In genomic region chr2:92607153-92607552, GRCm38 (mm10) we compare ENCODE assay signal across 30 mouse cellular contexts. TPM values are rescaled to one million over a fixed set of nuclear protein-coding genes. Genes with fewer than 3 reads are reported as not detected.
DNase-seq lines count a peak whose midpoint lies in the region; ATAC-seq and TF ChIP-seq lines count a peak whose summit lies in the region.
"Had no signal": no experiment of that assay in that cellular context is flagged by ENCODE, and none has a peak within 500 bp of the region (broad histone marks: within the 10 kb centered on the region; RNA-seq: fewer than 3 reads in every experiment).

No protein-coding gene starts in this region.

- no peaks in the 10 kb centered on the region for H3K9me3 ChIP-seq in lung, postnatal 0 days (ENCODE audit: low read length)
- H3K9me3 ChIP-seq in G1E (replicated peaks) = no peaks in the 10 kb centered on the region
- no peaks in the 10 kb centered on the region for H3K9me3 ChIP-seq in forebrain, embryonic 12.5 days
- H3K9me3 ChIP-seq: embryonic facial prominence, embryonic 12.5 days; forebrain, embryonic 10.5 days; liver, embryonic 12.5 days; midbrain, embryonic 10.5 days; neural tube, embryonic 13.5 days had no signal

- no peak overlapping the region for H3K4me3 ChIP-seq in lung, postnatal 0 days (ENCODE audit: low read depth, low read length)
- no peak overlapping the region for H3K4me3 ChIP-seq in G1E (ENCODE audit: low read depth, low read length)
- no peak overlapping the region for H3K4me3 ChIP-seq in forebrain, embryonic 12.5 days (replicated peaks)
- H3K4me3 ChIP-seq: embryonic facial prominence, embryonic 12.5 days; forebrain, embryonic 10.5 days; liver, embryonic 12.5 days; midbrain, embryonic 10.5 days; neural tube, embryonic 13.5 days had no signal

- no peaks in the 10 kb centered on the region for H3K4me1 ChIP-seq in lung, postnatal 0 days (ENCODE audit: insufficient read depth, low read depth, low read length)
- no peaks in the 10 kb centered on the region for H3K4me1 ChIP-seq in G1E (ENCODE audit: insufficient read depth, low read depth, low read length)
- peaks cover 34% of the 10 kb centered on the region for H3K4me1 ChIP-seq in forebrain, embryonic 12.5 days

- TF ChIP-seq EP300 in lung, postnatal 0 days (IDR thresholded peaks at IDR 0.05) = no peak

- peak; percentile 25 for DNase-seq in lung, postnatal 0 days (ENCODE audit: low spot score)
- DNase-seq in lung, postnatal 10 days = no peak
- no peak for DNase-seq in G1E (ENCODE audit: low spot score)
- DNase-seq in retina, embryonic 14.5 days (ENCODE audit: low spot score) = no peak
- DNase-seq in urinary bladder, postnatal 36 days (ENCODE audit: low spot score in 2 of 2) = no peak
- DNase-seq: adrenal gland, adult 2 months; adrenal gland, postnatal 36 days; cerebellum, adult 2 months; cerebellum, postnatal 25 days; embryo, embryonic 11 days; kidney, adult 8-10 months; kidney, postnatal 4 days; left cerebral cortex, postnatal 4 days; liver, postnatal 0 days; spleen, adult 18-20 months; thymus, adult 18-20 months; thymus, postnatal 25 days had no signal

- H3K27me3 ChIP-seq in lung, postnatal 0 days (replicated peaks; ENCODE audit: insufficient read depth, low read length) = no peaks in the 10 kb centered on the region
- H3K27me3 ChIP-seq in G1E (ENCODE audit: insufficient read depth, low read length) = peaks cover 13% of the 10 kb centered on the region; the same call in 1 of the 2 replicates
- H3K27me3 ChIP-seq in forebrain, embryonic 12.5 days = 0 out of 2 replicates have a peak, but pooled peaks cover 5% of the 10 kb centered on the region

- WGBS in lung, postnatal 0 days = 41% methylated on average over 6 of the region's 6 CpGs
- WGBS in forebrain, embryonic 12.5 days = 78% methylated on average over 6 of the region's 6 CpGs

- H3K36me3 ChIP-seq in lung, postnatal 0 days (ENCODE audit: insufficient read depth, low read length) = no peaks in the 10 kb centered on the region
- H3K36me3 ChIP-seq in G1E (replicated peaks) = no peaks in the 10 kb centered on the region
- H3K36me3 ChIP-seq in forebrain, embryonic 12.5 days (replicated peaks) = no peaks in the 10 kb centered on the region
- H3K36me3 ChIP-seq: embryonic facial prominence, embryonic 12.5 days; forebrain, embryonic 10.5 days; liver, embryonic 12.5 days; midbrain, embryonic 10.5 days had no signal

- H3K9ac ChIP-seq in lung, postnatal 0 days (replicated peaks; ENCODE audit: low read depth) = no peak overlapping the region
- no peak overlapping the region for H3K9ac ChIP-seq in forebrain, embryonic 12.5 days
- H3K9ac ChIP-seq: embryonic facial prominence, embryonic 12.5 days; liver, embryonic 12.5 days; liver, postnatal 0 days; neural tube, embryonic 13.5 days had no signal

- H3K4me2 ChIP-seq in lung, postnatal 0 days (replicated peaks; ENCODE audit: low read depth, low read length) = no peak overlapping the region
- no peak overlapping the region for H3K4me2 ChIP-seq in forebrain, embryonic 12.5 days
- H3K4me2 ChIP-seq: embryonic facial prominence, embryonic 12.5 days; liver, embryonic 12.5 days; neural tube, embryonic 13.5 days had no signal

- no peak for TF ChIP-seq CTCF in lung, postnatal 0 days (IDR thresholded peaks at IDR 0.05)
- no peak for TF ChIP-seq CTCF in G1E (IDR thresholded peaks at IDR 0.05; ENCODE audit: low read depth, low read length)

- ATAC-seq in lung, postnatal 0 days = no peak
- ATAC-seq in G1E (ENCODE audit: extremely low read depth, insufficient number of reproducible peaks, low FRiP score, poor library complexity, severe bottlenecking) = peak; percentile 36; the same call in 1 of the 2 replicates
- peak; percentile 16; the same call in 1 of the 2 replicates for ATAC-seq in common myeloid progenitor, adult 5-6 weeks (replicated peaks; ENCODE audit: low read depth, poor library complexity, severe bottlenecking)
- ATAC-seq in megakaryocyte, adult 5-6 weeks (ENCODE audit: poor library complexity, severe bottlenecking) = peak; percentile 57; the same call in 1 of the 2 replicates
- ATAC-seq in forebrain, embryonic 12.5 days (ENCODE audit: low FRiP score) = no peak
- ATAC-seq: forebrain, embryonic 16.5 days; hindbrain, embryonic 16.5 days; liver, embryonic 12.5 days; liver, postnatal 0 days had no signal

- no peak overlapping the region for H3K27ac ChIP-seq in lung, postnatal 0 days (ENCODE audit: low read length)
- no peak overlapping the region for H3K27ac ChIP-seq in forebrain, embryonic 12.5 days
- H3K27ac ChIP-seq: embryonic facial prominence, embryonic 12.5 days; forebrain, embryonic 10.5 days; kidney, postnatal 0 days; liver, embryonic 12.5 days; macrophage; midbrain, embryonic 10.5 days; neural tube, embryonic 13.5 days; stomach, postnatal 0 days had no signal

RNA-seq across cellular contexts. Expression of gene Chst1, which starts 7.6 kb away (rescaled TPM):
- polyA plus RNA-seq in lung, postnatal 0 days (2015; fragmentation: Nextera tagmentation; extraction: Ambion mirVana) = 5.2 TPM in 2 replicates
- total RNA-seq in G1E (2014; fragmentation: Nextera tagmentation) (2.3 and 3.4 TPM in 2 replicates), G1E (2017) (4.4 and 4.5 TPM in 2 replicates)
- 0.47 and 0.57 TPM in 2 replicates for polyA plus RNA-seq in G1E (2012)
- total RNA-seq in common myeloid progenitor, adult 5-6 weeks (2017) = 0.64 and 1.7 TPM in 2 replicates
- 0.91 and 1.3 TPM in 2 replicates for total RNA-seq in megakaryocyte, adult 5-6 weeks (2015)
- 1.0 and 1.1 TPM in 2 replicates for total RNA-seq in megakaryocyte, adult 5-6 weeks (2017)
- 11.8 and 12.1 TPM in 2 replicates for polyA plus RNA-seq in forebrain, embryonic 12.5 days (2016; fragmentation: Nextera tagmentation; extraction: Ambion mirVana)
- polyA plus RNA-seq: macrophage had no signal

Comparison
In these comparisons a context has a peak if more than half of its experiments do, and no peak if none do; other contexts are left out.
1. ATAC-seq: peak in G1E (single experiment), common myeloid progenitor, adult 5-6 weeks (single experiment) and megakaryocyte, adult 5-6 weeks (single experiment); none in lung, postnatal 0 days (single experiment) and forebrain, embryonic 12.5 days (single experiment).